Mouse (Mus musculus) hindbrain, embryonic 13.5 days (tissue): ENCODE data around the gene Bcl2l10. TPM values are rescaled to one million over a fixed set of nuclear protein-coding genes. Genes with fewer than 3 reads are reported as not detected.
"Not testable (repeated sequence)": the region's sequence is repeated elsewhere in the genome, so short reads cannot be mapped to it uniquely, and the experiment has no call there.

Source experiments
- ATAC-seq: fragments of 200-750 bp; cut with Nextera tagmentation; 2 replicates; pipeline ENCODE4 v1.8.0; 2017; ENCODE audit warnings: moderate TSS enrichment; ENCODE audit not compliant: low FRiP score
- H3K27ac ChIP-seq: fragments of 300-500 bp; sonication (generic); 2 replicates; pipeline ENCODE4 v1.5.1; 2015; ENCODE audit warnings: inconsistent platforms, mild to moderate bottlenecking, moderate library complexity
- H3K27me3 ChIP-seq: fragments of 300-500 bp; sonication (generic); 2 replicates; pipeline ENCODE4 v1.6.1; 2015; ENCODE audit warnings: mild to moderate bottlenecking, inconsistent platforms
- H3K36me3 ChIP-seq: fragments of 300-500 bp; sonication (generic); 2 replicates; pipeline ENCODE4 v1.6.1; 2015; ENCODE audit warnings: mild to moderate bottlenecking, inconsistent platforms
- H3K4me1 ChIP-seq: fragments of 300-500 bp; sonication (generic); replicated peaks from 2 replicates; pipeline ENCODE4 v1.6.1; 2015; ENCODE audit warnings: inconsistent platforms
- H3K4me2 ChIP-seq: fragments of 300-500 bp; sonication (generic); 2 replicates; pipeline ENCODE4 v1.6.1; 2015; ENCODE audit warnings: inconsistent platforms, mild to moderate bottlenecking, moderate library complexity
- H3K4me3 ChIP-seq: fragments of 300-500 bp; sonication (generic); 2 replicates; pipeline ENCODE4 v1.5.1; 2015; ENCODE audit warnings: mild to moderate bottlenecking, inconsistent platforms
- H3K9ac ChIP-seq: fragments of 300-500 bp; sonication (generic); 2 replicates; pipeline ENCODE4 v1.6.1; 2015; ENCODE audit warnings: mild to moderate bottlenecking, inconsistent platforms
- H3K9me3 ChIP-seq: fragments of 300-500 bp; sonication (generic); 2 replicates; pipeline ENCODE4 v1.6.1; 2016; ENCODE audit warnings: inconsistent platforms
- WGBS: fragments of 180-500 bp; shearing (Covaris S2); methylation state at CpG from one replicate; pipeline ENCODE4 v1.1.7; 2015; 5-methylcytosine and 5-hydroxymethylcytosine counted together
- polyA plus RNA-seq: library from polyadenylated mRNA; unstranded; fragments of >200 nt; fragmentation: Nextera tagmentation; extraction: Ambion mirVana; gene quantifications from 2 replicates; pipeline ENCODE4 v1.2.1, GENCODE M21; 2015

Bcl2l10 gene
- polyA plus RNA-seq, 1 experiment from 2014 or later: not detected

DNA sequence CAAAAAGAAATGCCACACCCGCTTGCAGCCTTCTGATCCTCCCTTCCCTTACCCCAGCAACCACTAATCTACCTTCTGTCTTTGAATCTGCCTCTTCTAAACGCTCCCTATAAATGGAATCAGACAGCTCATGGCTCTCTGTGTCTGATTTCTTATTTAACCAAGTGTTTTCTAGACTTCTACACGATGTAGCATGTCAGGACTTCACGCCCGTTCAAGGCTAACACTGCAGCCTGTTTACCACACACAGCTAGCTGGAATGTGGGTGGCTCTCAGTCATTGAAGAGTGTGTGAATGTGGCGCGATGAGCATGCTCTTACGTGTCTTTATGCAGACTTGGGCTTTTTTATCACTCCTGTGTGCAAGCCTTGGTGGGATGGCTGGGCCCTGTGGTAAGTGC, 5.5 kb downstream of the Bcl2l10 start:
- no peak overlapping the region for H3K27ac ChIP-seq
- no peak for ATAC-seq
- peaks cover 2% of the 10 kb centered on the region; the same call in 1 of the 2 replicates for H3K36me3 ChIP-seq
- 78% methylated on average over 8 of the region's 8 CpGs for WGBS
- H3K4me2 ChIP-seq: no peak overlapping the region
- no peak overlapping the region for H3K9ac ChIP-seq
- H3K9me3 ChIP-seq: no peaks in the 10 kb centered on the region
- no peak overlapping the region for H3K4me3 ChIP-seq
- no peaks in the 10 kb centered on the region for H3K27me3 ChIP-seq
- H3K4me1 ChIP-seq: no peaks in the 10 kb centered on the region

DNA sequence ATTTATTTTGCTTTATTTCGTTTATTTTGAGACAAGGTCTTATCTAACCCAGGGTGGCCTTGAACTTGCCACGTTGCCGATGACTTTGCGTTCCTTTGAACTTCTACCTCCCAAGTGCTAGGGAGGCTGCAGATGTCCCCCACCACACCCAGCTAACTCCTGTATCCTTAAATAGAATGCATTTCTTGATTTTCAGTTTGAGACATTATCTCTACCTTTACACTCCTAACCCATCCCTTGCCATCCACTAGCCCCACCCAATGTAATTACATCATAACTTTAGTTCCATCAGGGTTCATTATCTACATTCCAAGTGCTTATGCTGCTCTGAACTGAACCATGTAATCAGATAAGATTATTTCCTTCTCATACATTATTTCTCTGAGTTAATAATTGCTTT, 8.2 kb downstream of the Bcl2l10 start:
- no peaks in the 10 kb centered on the region for H3K27me3 ChIP-seq
- no peak overlapping the region for H3K4me3 ChIP-seq
- H3K27ac ChIP-seq: no peak overlapping the region
- no peak for ATAC-seq
- no peaks in the 10 kb centered on the region for H3K36me3 ChIP-seq
- WGBS: 87% methylated on average over 4 of the region's 4 CpGs
- no peak overlapping the region for H3K4me2 ChIP-seq
- no peaks in the 10 kb centered on the region for H3K9me3 ChIP-seq
- no peak overlapping the region for H3K9ac ChIP-seq
- H3K4me1 ChIP-seq: no peaks in the 10 kb centered on the region

DNA sequence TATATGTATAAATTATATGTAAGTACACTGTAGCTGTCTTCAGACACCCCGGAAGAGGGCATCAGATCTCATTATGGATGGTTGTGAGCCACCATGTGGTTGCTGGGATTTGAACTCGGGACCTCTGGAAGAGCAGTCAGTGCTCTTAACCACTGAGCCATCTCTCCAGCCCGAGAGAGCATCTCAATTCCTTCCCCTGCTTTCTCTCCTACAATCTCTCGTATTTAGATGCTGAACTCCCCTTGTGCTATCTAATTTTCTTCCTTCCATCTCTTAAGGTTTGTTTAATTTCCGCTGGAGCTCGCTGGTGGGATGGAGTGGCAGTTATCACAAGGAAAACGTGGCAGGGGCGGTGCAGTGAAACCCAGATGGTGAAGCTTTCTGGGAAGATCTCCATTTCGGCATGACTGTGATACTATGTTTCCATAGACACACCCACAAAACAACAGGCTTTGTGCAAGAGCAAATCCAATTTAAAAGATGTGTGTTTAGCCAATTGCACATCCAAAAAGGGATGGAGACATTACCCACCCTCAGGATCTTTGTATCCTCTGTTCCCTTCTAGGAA, 9.6 kb downstream of the Bcl2l10 start:
- WGBS: 78% methylated on average over 9 of the region's 9 CpGs
- H3K36me3 ChIP-seq: no peaks in the 10 kb centered on the region
- no peaks in the 10 kb centered on the region for H3K9me3 ChIP-seq
- H3K27ac ChIP-seq: no peak overlapping the region
- H3K4me3 ChIP-seq: no peak overlapping the region
- no peak overlapping the region for H3K4me2 ChIP-seq
- no peaks in the 10 kb centered on the region for H3K27me3 ChIP-seq
- ATAC-seq: no peak
- H3K9ac ChIP-seq: no peak overlapping the region
- no peaks in the 10 kb centered on the region; the same call in 1 of the 2 replicates for H3K4me1 ChIP-seq

DNA sequence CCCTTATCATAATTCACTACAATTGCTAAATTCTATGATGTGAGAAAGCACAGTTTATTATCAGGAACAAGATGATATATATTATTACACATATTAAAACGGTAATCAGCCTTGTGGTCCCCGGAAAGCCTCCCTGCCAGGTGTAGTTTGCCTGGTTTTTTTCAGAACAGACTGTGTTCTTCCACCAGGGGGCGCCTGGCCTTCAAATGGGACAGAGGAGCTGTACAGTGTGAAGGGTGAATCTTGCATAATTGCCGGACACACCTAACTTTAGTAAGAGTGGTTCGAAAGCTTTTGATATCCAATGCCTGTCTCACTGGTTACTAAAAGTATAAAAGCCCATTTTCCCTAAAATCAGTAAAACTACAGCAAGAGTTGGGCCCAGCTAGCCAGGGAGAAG, 14.1 kb downstream of the Bcl2l10 start:
- no peak overlapping the region for H3K4me3 ChIP-seq
- H3K4me1 ChIP-seq: no peaks in the 10 kb centered on the region; the same call in 1 of the 2 replicates
- H3K9ac ChIP-seq: no peak overlapping the region
- 44% methylated on average over 5 of the region's 5 CpGs for WGBS
- no peaks in the 10 kb centered on the region for H3K36me3 ChIP-seq
- H3K27ac ChIP-seq: no peak overlapping the region
- no peaks in the 10 kb centered on the region for H3K27me3 ChIP-seq
- no peaks in the 10 kb centered on the region for H3K9me3 ChIP-seq
- H3K4me2 ChIP-seq: no peak overlapping the region
- no peak for ATAC-seq

DNA sequence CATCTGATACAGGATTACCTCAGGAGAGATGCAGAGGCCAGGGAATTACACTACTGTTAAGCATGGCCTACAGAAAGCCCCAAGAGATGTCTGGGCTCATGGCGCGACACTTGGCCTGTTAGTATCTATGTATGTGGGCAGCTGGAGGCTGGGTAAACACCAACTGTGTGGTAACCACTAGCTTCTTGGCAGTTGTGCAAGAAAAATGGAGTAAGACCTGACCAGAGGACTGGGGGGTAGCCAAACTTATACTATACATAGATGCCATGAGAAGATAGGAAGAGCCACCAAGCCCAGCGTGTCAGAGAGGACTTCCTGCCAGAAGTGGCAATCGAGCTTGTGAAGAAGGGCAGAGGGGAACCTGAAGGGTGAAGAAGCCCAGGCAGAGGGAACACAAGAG, 14.6 kb downstream of the Bcl2l10 start:
- Histone ChIP-seq H3K4me3 (no peak overlapping the region), H3K9ac (no peak overlapping the region)
- 91% methylated on average over 4 of the region's 4 CpGs for WGBS

DNA sequence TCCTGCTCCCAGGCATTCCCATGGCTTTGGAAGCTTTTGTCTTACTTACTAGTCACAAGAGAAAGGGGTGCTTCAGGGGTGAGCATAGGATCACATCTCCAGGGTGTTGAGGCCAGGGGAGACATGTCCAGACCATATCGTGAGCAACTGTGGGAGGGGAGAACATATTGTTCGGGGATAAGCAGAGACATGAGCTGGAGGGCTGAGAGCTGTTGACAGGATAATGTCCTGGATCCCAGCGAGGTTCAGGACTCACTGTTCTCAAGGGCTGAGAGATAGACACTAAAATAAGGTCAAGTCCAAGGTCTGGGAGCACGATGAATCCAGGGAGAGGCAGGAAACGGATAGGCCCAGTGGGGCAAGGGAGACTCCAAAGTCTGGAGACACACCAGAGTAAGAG, 15.4 kb downstream of the Bcl2l10 start:
- H3K4me1 ChIP-seq: no peaks in the 10 kb centered on the region; the same call in 1 of the 2 replicates
- no peak overlapping the region for H3K27ac ChIP-seq
- H3K27me3 ChIP-seq: no peaks in the 10 kb centered on the region
- no peaks in the 10 kb centered on the region for H3K36me3 ChIP-seq
- H3K9ac ChIP-seq: no peak overlapping the region
- no peaks in the 10 kb centered on the region for H3K9me3 ChIP-seq
- ATAC-seq: no peak
- no peak overlapping the region for H3K4me2 ChIP-seq
- 84% methylated on average over 5 of the region's 5 CpGs for WGBS
- H3K4me3 ChIP-seq: no peak overlapping the region

More for the DNA sequence above, 14.6 kb downstream of the Bcl2l10 start:
- no peak for ATAC-seq
- no peak overlapping the region for H3K27ac ChIP-seq
- H3K4me2 ChIP-seq: no peak overlapping the region
- H3K27me3 ChIP-seq: no peaks in the 10 kb centered on the region
- H3K9me3 ChIP-seq: no peaks in the 10 kb centered on the region
- H3K4me1 ChIP-seq: no peaks in the 10 kb centered on the region; the same call in 1 of the 2 replicates
- H3K36me3 ChIP-seq: no peaks in the 10 kb centered on the region

DNA sequence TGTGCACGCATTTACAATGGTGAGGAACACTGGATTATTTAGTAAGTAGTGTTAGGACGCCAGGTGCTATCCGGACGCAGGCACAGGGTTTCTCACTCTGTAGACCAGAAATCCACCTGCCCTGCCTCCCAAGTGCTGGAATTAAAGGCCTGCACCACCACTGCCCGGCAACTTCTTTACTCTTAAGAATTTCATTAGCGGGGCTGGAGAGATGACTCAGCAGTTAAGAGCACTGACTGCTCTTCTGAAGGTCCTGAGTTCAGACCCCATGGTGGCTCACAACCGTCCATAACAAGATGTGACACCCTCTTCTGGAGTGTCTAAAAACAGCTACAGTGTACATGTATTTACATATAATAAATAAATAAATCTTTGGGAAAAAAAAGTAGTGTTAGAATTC, 16.1 kb downstream of the Bcl2l10 start:
- H3K27me3 ChIP-seq, H3K9me3 ChIP-seq, H3K4me3 ChIP-seq, ATAC-seq, H3K9ac ChIP-seq, H3K27ac ChIP-seq, H3K4me1 ChIP-seq, H3K36me3 ChIP-seq, H3K4me2 ChIP-seq: not testable (repeated sequence)
- 69% methylated on average over 7 of the region's 7 CpGs for WGBS

DNA sequence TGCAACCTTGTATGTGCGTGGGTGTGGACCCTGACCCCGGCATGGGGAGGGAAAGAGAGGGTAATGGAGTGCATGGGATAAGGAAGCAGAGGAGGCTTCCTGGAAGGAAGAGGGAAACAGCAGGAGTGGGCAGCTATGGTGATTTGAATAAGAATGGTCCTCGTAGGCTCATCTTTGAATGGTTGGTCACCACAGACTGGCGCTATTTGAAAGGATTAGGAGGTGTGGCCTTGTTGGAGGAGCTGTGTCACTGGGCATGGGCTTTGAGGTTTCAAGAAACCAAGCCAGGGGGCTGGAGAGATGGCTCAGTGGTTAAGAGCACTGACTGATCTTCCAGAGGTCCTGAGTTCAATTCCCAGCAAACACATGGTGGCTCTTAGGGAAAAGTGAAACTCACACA, 17.6 kb downstream of the Bcl2l10 start:
- Histone ChIP-seq H3K4me2 (no peak overlapping the region), H3K27ac (no peak overlapping the region), H3K9ac (no peak overlapping the region), H3K4me3 (no peak overlapping the region), H3K9me3 (peaks cover 4% of the 10 kb centered on the region), H3K27me3 (no peaks in the 10 kb centered on the region), H3K36me3 (no peaks in the 10 kb centered on the region), H3K4me1 (no peaks in the 10 kb centered on the region; the same call in 1 of the 2 replicates)
- no peak for ATAC-seq
- WGBS: 67% methylated on average over 4 of the region's 4 CpGs

DNA sequence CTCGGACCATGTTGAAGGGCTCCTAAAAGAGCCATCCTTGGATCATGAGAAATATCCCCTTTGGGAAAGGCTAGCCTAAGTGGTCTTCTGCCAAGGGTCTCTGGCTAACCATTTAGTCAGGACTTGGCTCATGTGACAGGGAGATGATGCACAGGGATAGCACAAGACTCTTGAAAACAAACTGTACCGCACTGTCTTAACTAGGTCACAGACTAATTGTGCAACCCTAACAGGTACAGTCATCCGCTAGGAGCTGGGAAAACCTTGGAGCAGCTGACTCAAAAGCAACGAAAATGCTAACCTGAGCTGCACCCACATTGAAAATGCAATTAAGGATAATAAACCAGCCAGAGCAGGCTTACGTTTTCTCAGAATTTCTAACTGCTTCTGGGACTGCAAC, 18.6 kb downstream of the Bcl2l10 start:
- Histone ChIP-seq H3K36me3 (no peaks in the 10 kb centered on the region), H3K4me2 (no peak overlapping the region), H3K4me3 (no peak overlapping the region), H3K27ac (no peak overlapping the region), H3K27me3 (no peaks in the 10 kb centered on the region), H3K4me1 (no peaks in the 10 kb centered on the region; the same call in 1 of the 2 replicates), H3K9me3 (peaks cover 8% of the 10 kb centered on the region), H3K9ac (no peak overlapping the region)
- WGBS: 82% methylated on average over 5 of the region's 5 CpGs
- no peak for ATAC-seq

DNA sequence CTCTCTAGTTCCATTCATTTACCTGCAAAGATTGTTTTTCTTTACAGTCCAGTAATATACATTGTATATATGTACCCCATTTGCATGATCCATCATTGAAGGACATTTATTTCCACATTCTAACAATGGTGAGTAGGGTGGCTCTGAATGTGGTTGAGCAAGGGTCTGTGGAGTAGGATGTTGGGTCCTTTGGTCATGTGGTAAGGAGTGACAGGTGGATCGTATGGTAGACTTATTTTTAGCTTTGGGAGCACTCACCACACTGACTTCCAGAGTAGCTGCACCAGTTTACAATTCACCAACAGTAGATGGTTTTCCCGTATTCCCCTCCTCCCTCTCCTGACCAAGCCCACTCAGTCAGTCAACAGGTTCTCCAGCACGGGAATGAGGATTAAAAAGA, 21.2 kb downstream of the Bcl2l10 start:
- no peak for ATAC-seq
- WGBS: 81% methylated on average over 3 of the region's 3 CpGs

DNA sequence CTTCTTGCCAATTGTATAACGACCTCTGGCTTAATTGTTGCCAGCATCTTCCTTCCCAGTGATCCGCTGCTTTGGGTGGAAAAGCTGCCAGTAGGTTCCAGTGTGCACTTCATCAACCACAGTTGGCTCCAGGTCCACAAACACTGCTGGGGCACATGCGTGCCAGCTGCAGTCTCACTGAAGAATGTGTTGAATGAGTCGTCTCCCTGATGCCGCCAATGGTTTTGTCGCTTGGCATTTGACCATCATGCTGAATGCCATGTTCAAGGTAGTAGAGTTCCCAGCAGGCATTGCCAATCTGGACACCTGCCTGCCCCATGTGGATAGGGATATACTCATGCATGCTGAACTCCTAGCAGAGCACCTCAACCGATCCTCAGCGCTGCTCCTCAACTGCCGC, 28.0 kb downstream of the Bcl2l10 start:
- H3K27me3 ChIP-seq: no peaks in the 10 kb centered on the region
- H3K36me3 ChIP-seq: no peaks in the 10 kb centered on the region
- H3K4me3 ChIP-seq: no peak overlapping the region
- no peak overlapping the region for H3K4me2 ChIP-seq
- H3K9me3 ChIP-seq: peaks cover 6% of the 10 kb centered on the region; the same call in 1 of the 2 replicates
- H3K27ac ChIP-seq: no peak overlapping the region
- no peak overlapping the region for H3K9ac ChIP-seq
- H3K4me1 ChIP-seq: no peaks in the 10 kb centered on the region
- whole genome bisulfite sequencing: 96% methylated on average over 9 of the region's 9 CpGs
- no peak for ATAC-seq

More for the DNA sequence above, 21.2 kb downstream of the Bcl2l10 start:
- Histone ChIP-seq H3K4me3 (no peak overlapping the region), H3K9me3 (peaks cover 8% of the 10 kb centered on the region), H3K4me1 (no peaks in the 10 kb centered on the region), H3K4me2 (no peak overlapping the region), H3K36me3 (no peaks in the 10 kb centered on the region), H3K27me3 (no peaks in the 10 kb centered on the region), H3K27ac (no peak overlapping the region), H3K9ac (no peak overlapping the region)

DNA sequence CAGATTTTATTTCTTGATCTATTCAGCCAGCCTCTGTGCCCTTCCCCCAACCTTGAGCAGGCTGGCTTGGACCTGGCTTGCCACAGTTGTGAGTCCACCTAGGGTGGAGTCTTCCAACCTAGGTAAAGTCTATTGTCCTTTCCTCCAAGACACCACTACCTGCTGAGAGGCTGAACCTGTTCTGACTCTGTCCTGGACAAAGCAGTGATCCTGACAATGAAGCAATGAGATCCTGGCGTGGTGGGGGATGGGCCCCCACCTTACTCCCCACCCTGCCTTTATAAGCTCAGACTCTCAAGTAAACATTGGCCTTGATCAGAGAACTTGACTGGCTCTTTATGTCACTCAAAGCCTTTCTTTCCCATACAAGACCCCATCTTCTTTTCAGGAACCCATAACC, 28.9 kb downstream of the Bcl2l10 start:
- Histone ChIP-seq H3K4me2 (no peak overlapping the region), H3K9ac (no peak overlapping the region), H3K4me3 (no peak overlapping the region), H3K4me1 (no peaks in the 10 kb centered on the region), H3K9me3 (peaks cover 6% of the 10 kb centered on the region; the same call in 1 of the 2 replicates), H3K27me3 (no peaks in the 10 kb centered on the region), H3K36me3 (no peaks in the 10 kb centered on the region), H3K27ac (no peak overlapping the region)
- WGBS: 76% methylated on average over 1 of the region's 1 CpGs
- ATAC-seq: no peak

DNA sequence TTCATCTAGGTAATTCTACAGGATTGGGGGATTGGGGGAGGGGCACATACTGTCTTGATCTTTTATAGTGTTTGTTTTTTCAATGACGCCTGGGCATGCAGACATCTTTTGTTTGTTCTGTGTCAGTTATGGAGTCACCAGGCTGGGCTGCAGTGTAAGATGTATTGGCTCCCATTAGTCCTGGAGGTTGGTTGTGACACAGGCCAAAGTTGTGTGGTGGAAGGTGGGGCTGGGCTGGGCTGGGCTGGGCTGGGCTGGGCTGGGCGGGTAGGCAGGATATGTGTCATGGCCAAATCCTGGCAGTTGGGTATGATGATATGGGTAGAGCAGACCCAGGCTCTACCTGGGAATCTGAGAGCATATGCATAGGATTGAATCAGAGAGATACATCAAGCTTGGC, 31.2 kb downstream of the Bcl2l10 start:
- Histone ChIP-seq H3K4me1 (no peaks in the 10 kb centered on the region), H3K4me3 (no peak overlapping the region), H3K36me3 (no peaks in the 10 kb centered on the region), H3K9me3 (peaks cover 6% of the 10 kb centered on the region; the same call in 1 of the 2 replicates), H3K27ac (no peak overlapping the region), H3K27me3 (no peaks in the 10 kb centered on the region), H3K9ac (no peak overlapping the region), H3K4me2 (no peak overlapping the region)
- ATAC-seq: no peak
- WGBS: 79% methylated on average over 2 of the region's 2 CpGs
